Mouse (Mus musculus) gastrocnemius, adult 18-20 months (tissue): Measurements from ENCODE around the gene Rara. TPM values are rescaled to one million over a fixed set of nuclear protein-coding genes. Genes with fewer than 3 reads are reported as not detected.
"Not testable (repeated sequence)": the region's sequence is repeated elsewhere in the genome, so short reads cannot be mapped to it uniquely, and the experiment has no call there.

ENCODE experiments used
- DNase-seq: peaks from one replicate; pipeline ENCODE4 v3.0.0; 2021; ENCODE audit warnings: low spot score
- total RNA-seq, 2 experiments: library from RNA; stranded (reverse); gene quantifications; 2 replicates each; pipeline ENCODE4 v1.2.3; 2021

The Rara gene
- total RNA-seq, 2 experiments from 2014 or later = 12.9 to 13.2 TPM

DNA sequence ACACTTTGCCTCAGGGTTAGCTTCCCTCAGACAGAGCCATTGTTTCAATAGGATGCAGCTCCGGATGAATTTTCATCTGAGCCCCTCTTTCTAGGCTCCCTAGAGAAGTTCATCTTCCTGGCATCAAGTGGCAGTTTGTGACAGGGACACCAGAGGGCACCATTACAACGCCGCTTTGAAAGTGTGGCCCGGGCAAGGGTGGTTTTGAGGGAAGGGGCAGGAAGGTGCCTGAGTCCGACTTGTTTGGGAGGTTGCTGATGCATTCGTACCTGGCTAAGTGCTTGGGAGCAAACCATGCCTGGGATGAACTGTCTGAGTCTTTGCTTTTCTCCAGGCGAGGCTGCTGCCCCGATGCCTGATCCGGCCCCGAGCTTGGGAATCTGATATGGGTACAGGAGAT lies 5.3 kb upstream of the Rara start:
- peak; percentile 70 for DNase-seq

- not testable (repeated sequence) for DNase-seq
Observed at GRCm38 (mm10) chr11:98922851-98923711, 4.5 kb upstream of the Rara start.

GRCm38 (mm10) chr11:98924633-98925175 lies 2.9 kb upstream of the Rara start:
- DNase-seq = no peak

DNA sequence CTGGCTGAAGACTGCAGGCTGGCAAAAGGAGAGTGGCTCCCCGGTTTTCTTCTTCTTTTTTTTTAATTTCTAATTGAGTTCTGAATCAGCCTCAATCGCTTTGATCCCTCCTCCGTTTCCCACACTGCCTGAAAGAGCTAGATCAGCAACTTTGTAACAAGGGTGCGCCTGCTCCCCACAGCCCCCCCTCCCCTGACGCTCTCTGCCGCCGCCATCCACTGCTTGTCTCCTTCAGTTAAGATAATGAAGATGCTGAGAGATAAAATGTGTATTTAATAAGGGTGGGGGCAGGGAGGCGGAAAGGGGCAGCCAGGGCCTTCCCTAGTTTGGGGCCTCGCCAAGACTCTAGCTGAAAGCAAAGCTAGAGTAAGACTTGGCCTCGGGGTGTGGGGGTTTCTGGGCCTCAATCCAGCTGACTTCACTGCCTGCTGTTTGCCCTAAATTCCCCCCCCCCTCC lies 2.3 kb upstream of the Rara start:
- no peak for DNase-seq

GRCm38 (mm10) chr11:98925868-98926311 lies 1.7 kb upstream of the Rara start:
- DNase-seq = no peak

- no peak for DNase-seq
Observed at GRCm38 (mm10) chr11:98926553-98926952, 1.1 kb upstream of the Rara start.

GRCm38 (mm10) chr11:98928186-98928893 lies 722 bp downstream of the Rara start:
- no peak for DNase-seq

GRCm38 (mm10) chr11:98929503-98929902 lies 1.9 kb downstream of the Rara start:
- DNase-seq = no peak

DNA sequence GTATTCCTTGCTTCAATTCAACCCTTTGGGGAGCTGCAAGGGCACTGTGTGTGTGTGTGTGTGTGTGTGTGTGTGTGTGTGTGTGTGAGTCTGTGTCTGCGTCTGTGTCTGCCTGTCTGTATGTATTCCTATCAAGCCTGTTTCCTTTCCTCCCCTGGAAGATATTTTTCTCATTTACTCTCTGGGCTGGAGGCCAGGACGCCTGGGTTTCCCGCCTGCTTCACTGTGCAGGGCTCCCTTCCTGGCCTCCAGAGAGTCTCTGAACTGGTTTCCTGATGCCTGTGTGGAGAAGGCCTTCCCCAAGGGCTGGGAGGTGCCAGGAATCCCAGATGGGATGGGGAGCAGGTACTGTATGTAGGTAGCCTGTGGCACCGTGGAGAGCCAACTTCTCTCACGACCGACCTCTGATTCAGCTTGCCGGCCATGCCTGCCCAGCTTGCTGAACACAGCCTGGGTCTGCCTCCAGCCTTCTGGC lies 2.5 kb downstream of the Rara start:
- DNase-seq = no peak

- peak; percentile 55 for DNase-seq
Observed at GRCm38 (mm10) chr11:98930773-98931512, 3.3 kb downstream of the Rara start.

- peak; percentile 40 for DNase-seq
Observed at GRCm38 (mm10) chr11:98931513-98932292, 4.1 kb downstream of the Rara start.

GRCm38 (mm10) chr11:98932293-98933091 lies 4.9 kb downstream of the Rara start:
- DNase-seq = no peak

GRCm38 (mm10) chr11:98933151-98933550 lies 5.5 kb downstream of the Rara start:
- peak; percentile 84 for DNase-seq

- DNase-seq = not testable (repeated sequence)
Observed at GRCm38 (mm10) chr11:98933847-98934246, 6.2 kb downstream of the Rara start.

DNA sequence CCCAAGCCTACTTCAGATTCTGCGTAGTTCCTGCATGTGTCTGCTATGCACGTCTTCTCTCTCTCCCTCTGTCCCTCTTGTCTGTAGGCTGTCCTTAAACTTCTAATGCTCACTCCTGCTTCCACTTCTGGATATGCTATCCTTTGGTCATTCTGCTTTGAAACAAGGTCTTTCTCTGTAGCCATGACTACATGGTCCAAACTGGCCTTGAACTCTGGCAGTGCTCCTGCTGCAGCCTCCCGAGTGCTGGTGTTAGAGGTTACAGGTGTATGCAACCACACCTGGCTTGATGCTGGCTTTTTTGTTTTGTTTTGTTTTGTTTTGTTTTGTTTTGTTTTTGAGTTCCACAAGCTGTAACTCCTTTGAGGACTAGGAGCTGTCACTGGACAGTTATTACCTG lies 6.7 kb downstream of the Rara start:
- no peak for DNase-seq

DNA sequence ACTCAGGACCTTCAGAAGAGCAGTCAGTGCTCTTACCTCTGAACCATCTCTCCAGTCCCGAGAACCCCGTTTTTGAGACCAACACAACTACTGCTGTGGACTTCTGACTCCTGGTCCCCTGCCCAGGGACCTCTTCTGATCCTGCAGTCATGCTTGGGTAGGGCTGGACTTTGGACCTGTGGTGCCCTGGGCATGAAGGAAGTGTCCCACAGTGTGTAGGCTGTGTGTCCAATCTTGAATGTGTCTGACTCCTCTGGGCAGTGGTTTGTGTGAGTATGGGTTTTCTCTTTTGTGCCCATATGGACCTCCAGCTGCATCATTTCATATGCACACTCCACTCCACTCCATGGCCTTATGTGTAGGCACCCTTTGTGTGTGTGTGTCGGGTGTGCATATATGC lies 7.5 kb downstream of the Rara start:
- no peak for DNase-seq

DNA sequence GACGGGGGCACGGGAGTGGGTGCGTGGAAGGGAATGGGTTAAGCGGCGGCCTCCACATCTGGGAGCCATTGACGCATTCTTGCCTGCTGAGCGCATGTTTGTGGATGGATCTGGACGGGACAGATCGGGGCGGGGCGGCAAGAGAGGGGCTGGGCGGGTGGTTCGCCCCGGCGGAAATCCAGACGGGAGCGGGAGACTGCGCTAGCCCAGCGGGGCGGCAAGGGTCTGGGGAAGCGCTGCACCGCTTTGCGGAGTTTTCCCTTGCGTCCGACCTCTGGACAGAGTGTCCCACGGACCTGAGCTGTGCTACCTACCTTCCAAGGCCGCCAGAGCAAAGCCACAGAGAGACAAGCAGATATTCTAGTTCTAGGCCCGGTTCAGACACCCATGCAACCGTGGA lies 8.6 kb downstream of the Rara start:
- DNase-seq = peak; percentile 78

DNA sequence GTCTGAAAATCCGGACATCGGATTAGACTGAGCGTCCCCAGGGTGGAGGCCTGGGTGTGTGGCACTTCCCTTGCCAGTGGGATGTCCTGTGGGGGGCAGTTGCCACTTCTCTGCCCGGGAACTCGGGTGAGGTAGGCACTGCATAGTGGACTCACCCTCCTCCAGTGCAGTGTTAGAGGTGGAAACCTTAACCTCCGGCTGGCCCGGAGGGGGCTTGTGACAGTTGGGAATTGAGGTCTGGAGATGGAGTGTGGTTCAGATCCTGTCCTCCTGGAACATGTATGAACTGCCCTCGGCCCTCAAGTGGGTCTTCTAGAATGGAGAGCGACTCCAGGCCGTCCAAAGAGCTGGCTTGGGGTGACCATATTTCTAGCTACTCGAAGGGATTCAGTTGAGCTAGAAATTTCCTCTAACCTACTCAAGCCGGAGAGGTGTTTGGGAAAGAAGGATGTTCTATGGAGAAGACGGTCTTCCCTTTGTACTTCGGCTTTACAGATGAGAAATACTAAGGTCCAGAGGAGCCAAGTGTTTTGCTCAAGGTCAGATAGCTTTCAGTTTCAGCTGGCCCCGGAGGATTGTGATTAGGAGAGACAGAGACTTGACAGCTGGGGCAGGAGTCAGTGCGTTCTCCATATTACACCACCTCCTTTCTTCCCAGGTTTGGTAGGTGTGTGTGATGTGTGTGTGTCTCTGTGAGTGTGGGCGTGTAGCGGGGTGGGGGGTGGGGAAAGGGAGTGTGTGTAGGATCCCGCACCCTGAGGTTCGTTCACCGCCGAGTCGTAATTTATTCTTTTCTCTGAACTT lies 9.2 kb downstream of the Rara start:
- no peak for DNase-seq

- DNase-seq = peak; percentile 91
Observed at GRCm38 (mm10) chr11:98937410-98937913, 9.8 kb downstream of the Rara start.
